Mouse (Mus musculus) heart, embryonic 14.5 days (tissue): ENCODE data around the gene Vps41. TPM values are rescaled to one million over a fixed set of nuclear protein-coding genes. Genes with fewer than 3 reads are reported as not detected.

Experiments used
- ATAC-seq: fragments of 200-750 bp; cut with Nextera tagmentation; 2 replicates; pipeline ENCODE4 v1.8.0; 2017; ENCODE audit warnings: low read depth, moderate TSS enrichment; ENCODE audit not compliant: insufficient number of reproducible peaks, insufficient read depth, low FRiP score
- H3K27ac ChIP-seq, 2 experiments: fragments of 200-500 bp in 1 of 2; fragments of 300-500 bp in 1 of 2; sonication (generic) in 1 of 2; replicated peaks in 1 of 2; 2 replicates each; pipeline ENCODE4 v1.5.1; 2012 to 2014; ENCODE audit warnings: low read depth in 2 of 2, low read length in 2 of 2, control low read depth in 1 of 2, mild to moderate bottlenecking in 1 of 2, mixed read lengths in 1 of 2; ENCODE audit not compliant: control insufficient read depth in 1 of 2, insufficient read depth in 1 of 2
- H3K27me3 ChIP-seq: fragments of 300-500 bp; sonication (generic); 2 replicates; pipeline ENCODE4 v1.6.1; 2014; ENCODE audit warnings: mild to moderate bottlenecking, low read length, control low read depth; ENCODE audit not compliant: control insufficient read depth, insufficient read depth
- H3K36me3 ChIP-seq: fragments of 300-500 bp; sonication (generic); 2 replicates; pipeline ENCODE4 v1.6.1; 2014; ENCODE audit warnings: mild to moderate bottlenecking, control low read depth, low read length, mixed read lengths; ENCODE audit not compliant: control insufficient read depth, insufficient read depth
- H3K4me1 ChIP-seq, 2 experiments: fragments of 200-500 bp in 1 of 2; fragments of 300-500 bp in 1 of 2; sonication (generic) in 1 of 2; 2 replicates each; pipeline ENCODE4 v1.6.1; 2012 to 2014; ENCODE audit warnings: low read length in 2 of 2, control low read depth in 1 of 2, mixed read lengths in 1 of 2; ENCODE audit not compliant: control insufficient read depth in 2 of 2, insufficient read depth in 2 of 2
- H3K4me2 ChIP-seq: fragments of 300-500 bp; sonication (generic); 2 replicates; pipeline ENCODE4 v1.6.1; 2014; ENCODE audit warnings: mild to moderate bottlenecking, low read length
- H3K4me3 ChIP-seq, 2 experiments: fragments of 200-500 bp in 1 of 2; fragments of 300-500 bp in 1 of 2; sonication (generic) in 1 of 2; 2 replicates each; pipeline ENCODE4 v1.5.1; 2012 to 2014; ENCODE audit warnings: low read length in 2 of 2, mild to moderate bottlenecking in 2 of 2, control low read depth in 1 of 2, low read depth in 1 of 2, moderate library complexity in 1 of 2; ENCODE audit not compliant: control insufficient read depth in 1 of 2, insufficient read depth in 1 of 2
- H3K9ac ChIP-seq: fragments of 300-500 bp; sonication (generic); 2 replicates; pipeline ENCODE4 v1.6.1; 2014; ENCODE audit warnings: mild to moderate bottlenecking, low read length
- H3K9me3 ChIP-seq: fragments of 300-500 bp; sonication (generic); 2 replicates; pipeline ENCODE4 v1.6.1; 2016; ENCODE audit warnings: low read length, control low read depth; ENCODE audit not compliant: control insufficient read depth
- WGBS: fragments of 180-500 bp; shearing (Covaris S2); extraction: QIAGEN DNeasy Blood & Tissue Kit; methylation state at CpG from one replicate; pipeline ENCODE4 v1.1.7; 2014; 5-methylcytosine and 5-hydroxymethylcytosine counted together
- polyA plus RNA-seq: library from polyadenylated mRNA; unstranded; fragments of >200 nt; fragmentation: Nextera tagmentation; extraction: Ambion mirVana; gene quantifications from 2 replicates; pipeline ENCODE4 v1.2.1, GENCODE M21; 2014

Gene Vps41
- polyA plus RNA-seq, 1 experiment from 2014 or later: 56.4 TPM

DNA sequence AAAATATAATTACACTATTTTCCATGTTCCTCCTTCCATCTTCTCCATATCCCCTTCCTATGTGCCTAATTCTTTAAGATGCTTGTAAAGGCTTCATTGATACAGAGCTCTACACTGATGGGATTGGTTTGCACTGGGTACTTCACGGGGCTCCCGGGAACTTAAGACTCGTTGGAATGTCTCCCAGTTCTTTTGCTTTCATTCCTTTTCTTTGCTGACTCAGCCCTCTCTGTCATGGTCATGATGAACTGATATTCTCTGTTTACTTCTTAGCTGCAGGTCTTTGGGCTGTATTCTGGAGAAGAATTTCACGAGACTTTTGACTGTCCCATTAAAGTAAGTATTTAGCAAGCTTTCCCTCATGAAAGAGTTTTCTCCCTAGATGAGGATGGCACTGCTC, 74.2 kb downstream of the Vps41 start:
- Histone ChIP-seq H3K36me3 (peaks cover 7% of the 10 kb centered on the region; the same call in 1 of the 2 replicates), H3K9ac (no peak overlapping the region), H3K27ac (no peak overlapping the region), H3K4me3 (no peak overlapping the region), H3K27me3 (no peaks in the 10 kb centered on the region), H3K9me3 (no peaks in the 10 kb centered on the region), H3K4me2 (no peak overlapping the region), H3K4me1 (peaks cover 5 to 10% of the 10 kb centered on the region in 2 experiments)
- WGBS: 66% methylated on average over 4 of the region's 4 CpGs
- ATAC-seq: no peak

DNA sequence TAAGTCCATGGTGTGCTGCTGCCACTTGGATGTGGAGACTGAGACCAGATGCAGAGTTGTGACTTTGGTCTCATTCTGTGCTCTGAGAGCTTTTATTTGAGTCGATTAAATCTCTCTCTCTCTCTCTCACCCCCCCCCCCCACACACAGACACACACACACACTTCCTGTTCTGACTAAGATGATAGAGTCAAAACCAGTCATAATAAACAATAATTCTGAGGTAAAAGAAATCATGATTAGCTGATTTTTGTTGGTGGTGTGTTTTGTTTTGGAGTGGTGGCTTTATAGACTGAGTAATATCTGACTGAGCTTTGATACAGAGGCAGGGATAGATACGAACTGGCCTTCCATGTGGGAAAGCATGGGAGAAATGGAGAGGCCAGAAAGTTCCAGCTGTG, 74.6 kb downstream of the Vps41 start:
- Histone ChIP-seq H3K9me3 (no peaks in the 10 kb centered on the region), H3K27me3 (no peaks in the 10 kb centered on the region), H3K4me2 (no peak overlapping the region), H3K27ac (no peak overlapping the region), H3K4me3 (no peak overlapping the region), H3K4me1 (peaks cover 5 to 10% of the 10 kb centered on the region in 2 experiments), H3K36me3 (peaks cover 10% of the 10 kb centered on the region; the same call in 1 of the 2 replicates), H3K9ac (no peak overlapping the region)
- no peak for ATAC-seq
- 67% methylated on average over 2 of the region's 2 CpGs for WGBS

- no peak for ATAC-seq
- Histone ChIP-seq H3K27me3 (no peaks in the 10 kb centered on the region), H3K4me2 (no peak overlapping the region), H3K9me3 (no peaks in the 10 kb centered on the region), H3K9ac (no peak overlapping the region), H3K4me3 (no peak overlapping the region), H3K4me1 (peaks cover 5 to 10% of the 10 kb centered on the region in 2 experiments), H3K27ac (no peak overlapping the region), H3K36me3 (peaks cover 10% of the 10 kb centered on the region; the same call in 1 of the 2 replicates)
- 84% methylated on average over 3 of the region's 3 CpGs for WGBS
Measured at GRCm38 (mm10) chr13:18794454-18794853, 77.4 kb downstream of the Vps41 start.

DNA sequence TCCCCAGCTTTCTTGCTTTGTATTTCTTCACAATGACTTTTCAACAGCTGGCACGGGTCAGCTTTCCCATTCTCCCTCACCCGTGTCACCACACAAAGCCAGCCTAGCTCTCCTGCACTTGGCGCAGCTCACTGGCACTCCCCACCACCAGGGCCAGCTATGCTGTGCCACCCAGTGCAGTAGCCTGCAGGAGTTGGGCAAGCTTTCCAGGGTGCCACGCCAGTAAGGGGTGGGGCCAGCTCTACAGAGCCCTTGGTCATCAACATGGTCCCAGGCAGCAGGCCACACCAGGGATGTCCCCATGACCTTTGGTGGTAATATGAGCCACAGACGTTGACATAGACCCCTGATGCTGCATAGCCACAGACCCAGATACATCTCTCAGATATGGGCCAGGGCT, 80.5 kb downstream of the Vps41 start:
- no peak for ATAC-seq
- WGBS: 82% methylated on average over 5 of the region's 5 CpGs
- H3K4me3 ChIP-seq: no peak overlapping the region
- H3K4me2 ChIP-seq: no peak overlapping the region
- H3K27ac ChIP-seq: no peak overlapping the region
- no peaks in the 10 kb centered on the region for H3K9me3 ChIP-seq
- H3K4me1 ChIP-seq: no peaks in the 10 kb centered on the region
- H3K36me3 ChIP-seq: peaks cover 10% of the 10 kb centered on the region; the same call in 1 of the 2 replicates
- H3K9ac ChIP-seq: no peak overlapping the region
- no peaks in the 10 kb centered on the region for H3K27me3 ChIP-seq

DNA sequence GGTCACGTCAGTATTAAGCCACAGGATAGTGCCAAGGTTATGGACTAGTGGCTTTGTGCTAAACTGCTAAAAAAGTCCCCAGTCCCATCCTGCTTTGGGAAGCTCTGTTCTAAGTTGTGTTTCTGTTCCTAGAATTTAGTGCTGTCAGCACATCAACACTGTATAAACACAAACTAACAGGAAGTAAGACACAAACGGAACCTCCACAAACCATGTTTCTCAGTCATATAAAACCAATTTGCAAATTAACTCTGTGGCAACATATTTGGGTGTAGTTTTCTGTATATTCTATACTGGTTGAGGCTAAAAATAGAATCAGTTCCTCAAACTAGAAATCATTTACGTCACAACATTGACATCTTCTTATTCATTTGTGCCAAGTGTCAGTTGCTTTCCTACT, 83.3 kb downstream of the Vps41 start:
- WGBS: 71% methylated on average over 3 of the region's 3 CpGs
- Histone ChIP-seq H3K4me2 (no peak overlapping the region), H3K9ac (no peak overlapping the region)

GRCm38 (mm10) chr13:18809465-18809864, 92.4 kb downstream of the Vps41 start:
- H3K36me3 ChIP-seq: peaks cover 20% of the 10 kb centered on the region
- no peak overlapping the region for H3K4me3 ChIP-seq
- no peak overlapping the region for H3K27ac ChIP-seq
- no peak for ATAC-seq
- no peaks in the 10 kb centered on the region for H3K4me1 ChIP-seq
- H3K9me3 ChIP-seq: no peaks in the 10 kb centered on the region
- no peak overlapping the region for H3K9ac ChIP-seq
- no peak overlapping the region for H3K4me2 ChIP-seq
- no peaks in the 10 kb centered on the region for H3K27me3 ChIP-seq
- WGBS: 77% methylated on average over 4 of the region's 4 CpGs

More for the DNA sequence above, 83.3 kb downstream of the Vps41 start:
- no peak for ATAC-seq
- Histone ChIP-seq H3K4me3 (no peak overlapping the region), H3K9me3 (no peaks in the 10 kb centered on the region), H3K27me3 (no peaks in the 10 kb centered on the region), H3K27ac (no peak overlapping the region), H3K36me3 (0 out of 2 replicates have a peak, but pooled peaks cover 3% of the 10 kb centered on the region), H3K4me1 (no peaks in the 10 kb centered on the region)

DNA sequence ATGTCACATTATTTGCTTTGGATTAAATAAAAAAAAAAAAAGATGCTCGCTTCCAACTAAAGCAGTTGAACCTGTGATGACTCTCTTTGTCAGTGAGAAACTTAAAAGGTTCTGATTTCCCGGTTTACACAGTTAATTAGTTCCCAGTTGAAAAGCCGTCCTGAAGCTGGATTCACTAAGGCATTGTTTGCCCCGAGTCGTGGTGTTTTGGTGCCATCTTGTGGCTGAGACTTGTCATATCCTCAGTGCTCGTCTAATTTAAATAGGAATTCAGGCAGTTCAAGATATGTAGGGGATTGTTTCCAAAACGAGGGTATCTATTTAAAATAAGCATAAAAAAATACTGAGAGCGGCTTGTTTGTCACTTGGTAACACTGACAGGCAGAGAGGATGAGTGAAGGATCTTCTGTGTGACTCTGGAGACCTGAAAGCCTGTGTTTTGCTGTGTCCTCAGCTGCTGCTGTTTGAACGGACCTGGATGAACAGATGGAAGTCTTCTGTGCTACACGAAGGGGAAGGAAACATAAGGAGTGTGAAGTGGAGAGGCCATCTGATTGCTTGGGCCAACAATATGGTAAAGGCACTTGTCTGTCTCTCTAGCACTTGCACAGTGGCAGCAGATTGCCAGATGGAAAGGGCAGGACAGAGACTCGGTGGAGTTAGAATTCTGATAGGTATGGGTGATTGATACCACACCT, 93.0 kb downstream of the Vps41 start:
- Histone ChIP-seq H3K27ac (no peak overlapping the region), H3K27me3 (no peaks in the 10 kb centered on the region), H3K9ac (no peak overlapping the region), H3K4me3 (no peak overlapping the region), H3K4me1 (no peaks in the 10 kb centered on the region), H3K4me2 (no peak overlapping the region), H3K9me3 (no peaks in the 10 kb centered on the region), H3K36me3 (peaks cover 27% of the 10 kb centered on the region)
- ATAC-seq: no peak
- 19% methylated on average over 11 of the region's 11 CpGs for WGBS
